Mouse (Mus musculus): ENCODE measurements around the gene Slc35b2.

Gene Slc35b2

GRCm38 (mm10) chr17:45565103-45565502 is 1.4 kb downstream of the Slc35b2 start:
- DNase-seq = no peak

- no peak for DNase-seq
Observed at GRCm38 (mm10) chr17:45566031-45566359, 2.3 kb downstream of the Slc35b2 start.

GRCm38 (mm10) chr17:45566360-45567161 is 2.9 kb downstream of the Slc35b2 start:
- DNase-seq = no peak

GRCm38 (mm10) chr17:45567162-45567601 is 3.5 kb downstream of the Slc35b2 start:
- no peak for DNase-seq

- DNase-seq = no peak
Observed at GRCm38 (mm10) chr17:45568990-45569389, 5.3 kb downstream of the Slc35b2 start.

GRCm38 (mm10) chr17:45569999-45570398 is 6.3 kb downstream of the Slc35b2 start:
- no peak for DNase-seq

- peak; percentile 62 to 64 for DNase-seq
Observed at GRCm38 (mm10) chr17:45572103-45573086, 8.7 kb downstream of the Slc35b2 start.

- DNase-seq = peak; percentile 98 to 100
Observed at GRCm38 (mm10) chr17:45573087-45573779, 9.6 kb downstream of the Slc35b2 start, which contains the start of gene Hsp90ab1. Hsp90ab1 (minus strand) TSS chr17:45573271.

- peak; percentile 94 to 97 for DNase-seq
Observed at GRCm38 (mm10) chr17:45573780-45574123, 10.1 kb downstream of the Slc35b2 start.

- DNase-seq = peak; percentile 69 to 76
Observed at GRCm38 (mm10) chr17:45574129-45574761, 10.6 kb downstream of the Slc35b2 start.

GRCm38 (mm10) chr17:45575123-45575897 is 11.6 kb downstream of the Slc35b2 start:
- DNase-seq = no peak

- DNase-seq = no peak
Observed at GRCm38 (mm10) chr17:45578242-45578641, 14.6 kb downstream of the Slc35b2 start.

- no peak for DNase-seq
Observed at GRCm38 (mm10) chr17:45578843-45579242, 15.2 kb downstream of the Slc35b2 start.

GRCm38 (mm10) chr17:45579554-45579953 is 15.9 kb downstream of the Slc35b2 start:
- no peak for DNase-seq

- DNase-seq = no peak
Observed at GRCm38 (mm10) chr17:45580958-45581477, 17.3 kb downstream of the Slc35b2 start.

GRCm38 (mm10) chr17:45581567-45581983 is 17.9 kb downstream of the Slc35b2 start:
- DNase-seq = peak in 1 of 2 experiments; percentile 55

GRCm38 (mm10) chr17:45582188-45582587 is 18.5 kb downstream of the Slc35b2 start:
- no peak for DNase-seq

- peak in 1 of 2 experiments; percentile 32 for DNase-seq
Observed at GRCm38 (mm10) chr17:45582715-45583355, 19.2 kb downstream of the Slc35b2 start.

- no peak for DNase-seq
Observed at GRCm38 (mm10) chr17:45584096-45584896, 20.6 kb downstream of the Slc35b2 start.
